Mouse (Mus musculus) stomach, embryonic 16.5 days (tissue): ENCODE results near the gene Sept9. TPM values are rescaled to one million over a fixed set of nuclear protein-coding genes. Genes with fewer than 3 reads are reported as not detected.

Source experiments
- ATAC-seq: fragments of 200-750 bp; cut with Nextera tagmentation; 2 replicates; pipeline ENCODE4 v1.8.0; 2017; ENCODE audit warnings: moderate number of reproducible peaks, moderate TSS enrichment; ENCODE audit not compliant: insufficient read depth, low FRiP score
- H3K27ac ChIP-seq: fragments of 300-500 bp; sonication (generic); 2 replicates; pipeline ENCODE4 v1.5.1; 2014; ENCODE audit warnings: low read length
- H3K27me3 ChIP-seq: fragments of 300-500 bp; sonication (generic); 2 replicates; pipeline ENCODE4 v1.6.1; 2014; ENCODE audit warnings: low read length, control low read depth, mixed read lengths; ENCODE audit not compliant: control insufficient read depth, insufficient read depth
- H3K36me3 ChIP-seq: fragments of 300-500 bp; sonication (generic); 2 replicates; pipeline ENCODE4 v1.6.1; 2014; ENCODE audit warnings: low read length; ENCODE audit not compliant: control insufficient read depth, insufficient read depth
- H3K4me1 ChIP-seq: fragments of 300-500 bp; sonication (generic); 2 replicates; pipeline ENCODE4 v1.6.1; 2014; ENCODE audit warnings: low read length, control low read depth, mixed read lengths; ENCODE audit not compliant: control insufficient read depth, insufficient read depth
- H3K4me2 ChIP-seq: fragments of 300-500 bp; sonication (generic); 2 replicates; pipeline ENCODE4 v1.6.1; 2014; ENCODE audit warnings: low read depth, low read length, mixed read lengths
- H3K4me3 ChIP-seq: fragments of 300-500 bp; sonication (generic); replicated peaks from 2 replicates; pipeline ENCODE4 v1.5.1; 2014; ENCODE audit warnings: mild to moderate bottlenecking, low read length
- H3K9ac ChIP-seq: fragments of 300-500 bp; sonication (generic); 2 replicates; pipeline ENCODE4 v1.6.1; 2014; ENCODE audit warnings: low read length
- H3K9me3 ChIP-seq: fragments of 300-500 bp; sonication (generic); replicated peaks from 2 replicates; pipeline ENCODE4 v1.6.1; 2016; ENCODE audit warnings: low read length, control low read depth; ENCODE audit not compliant: control insufficient read depth
- WGBS: fragments of 180-500 bp; shearing (Covaris S2); extraction: QIAGEN DNeasy Blood & Tissue Kit; methylation state at CpG from one replicate; pipeline ENCODE4 v1.1.7; 2014; 5-methylcytosine and 5-hydroxymethylcytosine counted together
- polyA plus RNA-seq: library from polyadenylated mRNA; unstranded; fragments of >200 nt; fragmentation: Nextera tagmentation; extraction: Ambion mirVana; gene quantifications from 2 replicates; pipeline ENCODE4 v1.2.1, GENCODE M21; 2015

Gene Sept9
- polyA plus RNA-seq, 1 experiment from 2014 or later: 105 TPM

- Histone ChIP-seq H3K9me3 (no peaks in the 10 kb centered on the region), H3K36me3 (no peaks in the 10 kb centered on the region), H3K4me2 (peak overlapping the region; percentile 27; the same call in 1 of the 2 replicates), H3K4me1 (peaks cover 11% of the 10 kb centered on the region), H3K4me3 (no peak overlapping the region), H3K27ac (no peak overlapping the region), H3K9ac (no peak overlapping the region), H3K27me3 (peaks cover 8% of the 10 kb centered on the region; the same call in 1 of the 2 replicates)
- ATAC-seq: no peak
- WGBS: 49% methylated on average over 15 of the region's 15 CpGs
These were observed 186.1 kb downstream of the Sept9 start for GRCm38 (mm10) chr11:117385331-117386103.

- Histone ChIP-seq H3K36me3 (no peaks in the 10 kb centered on the region), H3K9ac (no peak overlapping the region), H3K27me3 (peaks cover 8% of the 10 kb centered on the region; the same call in 1 of the 2 replicates), H3K4me3 (no peak overlapping the region), H3K4me2 (no peak overlapping the region), H3K4me1 (peaks cover 11% of the 10 kb centered on the region), H3K27ac (no peak overlapping the region), H3K9me3 (no peaks in the 10 kb centered on the region)
- WGBS: 68% methylated on average over 10 of the region's 10 CpGs
- no peak for ATAC-seq
These were observed 187.8 kb downstream of the Sept9 start for GRCm38 (mm10) chr11:117387241-117387640.

GRCm38 (mm10) chr11:117390001-117390402 lies 190.5 kb downstream of the Sept9 start:
- H3K27ac ChIP-seq: no peak overlapping the region
- H3K4me1 ChIP-seq: peaks cover 11% of the 10 kb centered on the region
- no peaks in the 10 kb centered on the region for H3K9me3 ChIP-seq
- H3K9ac ChIP-seq: no peak overlapping the region
- H3K4me2 ChIP-seq: no peak overlapping the region
- ATAC-seq: no peak
- no peak overlapping the region for H3K4me3 ChIP-seq
- H3K27me3 ChIP-seq: peaks cover 11% of the 10 kb centered on the region
- H3K36me3 ChIP-seq: no peaks in the 10 kb centered on the region
- 20% methylated on average over 12 of the region's 12 CpGs for WGBS

- Histone ChIP-seq H3K4me3 (no peak overlapping the region), H3K36me3 (no peaks in the 10 kb centered on the region), H3K9me3 (no peaks in the 10 kb centered on the region), H3K9ac (no peak overlapping the region), H3K4me1 (peaks cover 15% of the 10 kb centered on the region), H3K27me3 (peaks cover 8% of the 10 kb centered on the region), H3K27ac (no peak overlapping the region), H3K4me2 (no peak overlapping the region)
- 35% methylated on average over 7 of the region's 7 CpGs for WGBS
- no peak for ATAC-seq
These were observed 191.5 kb downstream of the Sept9 start for GRCm38 (mm10) chr11:117390774-117391534.

GRCm38 (mm10) chr11:117392251-117392650 lies 192.8 kb downstream of the Sept9 start:
- H3K9ac ChIP-seq: no peak overlapping the region
- 92% methylated on average over 2 of the region's 2 CpGs for WGBS
- H3K4me3 ChIP-seq: no peak overlapping the region
- no peaks in the 10 kb centered on the region for H3K9me3 ChIP-seq
- no peak overlapping the region for H3K27ac ChIP-seq
- peaks cover 15% of the 10 kb centered on the region for H3K4me1 ChIP-seq
- no peaks in the 10 kb centered on the region for H3K36me3 ChIP-seq
- ATAC-seq: no peak
- peaks cover 6% of the 10 kb centered on the region for H3K27me3 ChIP-seq
- no peak overlapping the region for H3K4me2 ChIP-seq

- H3K4me2 ChIP-seq: no peak overlapping the region
- no peak overlapping the region for H3K9ac ChIP-seq
- no peak overlapping the region for H3K4me3 ChIP-seq
- H3K9me3 ChIP-seq: no peaks in the 10 kb centered on the region
- peaks cover 6% of the 10 kb centered on the region for H3K27me3 ChIP-seq
- 60% methylated on average over 4 of the region's 4 CpGs for WGBS
- H3K4me1 ChIP-seq: peaks cover 15% of the 10 kb centered on the region
- H3K36me3 ChIP-seq: no peaks in the 10 kb centered on the region
- no peak overlapping the region for H3K27ac ChIP-seq
- no peak for ATAC-seq
These were observed 194.3 kb downstream of the Sept9 start for GRCm38 (mm10) chr11:117393715-117394114.

GRCm38 (mm10) chr11:117394230-117395137 lies 195.0 kb downstream of the Sept9 start:
- H3K4me2 ChIP-seq: peak overlapping the region; percentile 26; the same call in 1 of the 2 replicates
- no peak overlapping the region for H3K4me3 ChIP-seq
- H3K9me3 ChIP-seq: no peaks in the 10 kb centered on the region
- ATAC-seq: no peak
- no peaks in the 10 kb centered on the region for H3K36me3 ChIP-seq
- 3% methylated on average over 34 of the region's 34 CpGs for WGBS
- peaks cover 6% of the 10 kb centered on the region for H3K27me3 ChIP-seq
- H3K4me1 ChIP-seq: peaks cover 15% of the 10 kb centered on the region
- no peak overlapping the region for H3K27ac ChIP-seq
- no peak overlapping the region; the same call in 1 of the 2 replicates for H3K9ac ChIP-seq

- Histone ChIP-seq H3K27ac (no peak overlapping the region), H3K27me3 (peaks cover 6% of the 10 kb centered on the region), H3K9ac (peak overlapping the region; percentile 49), H3K4me3 (0 out of 2 replicates have a peak overlapping the region, but pooled peaks have one; percentile 5), H3K4me2 (peak overlapping the region; percentile 16; the same call in 1 of the 2 replicates), H3K4me1 (peaks cover 10% of the 10 kb centered on the region), H3K9me3 (no peaks in the 10 kb centered on the region), H3K36me3 (no peaks in the 10 kb centered on the region)
- ATAC-seq: no peak
- WGBS: 9% methylated on average over 9 of the region's 9 CpGs
These were observed 195.8 kb downstream of the Sept9 start for GRCm38 (mm10) chr11:117395228-117395627.
